Mouse (Mus musculus) Muller cell, postnatal 12 days (primary cell): ENCODE measurements around the gene Casp14.

Experiments
- DNase-seq: peaks from one replicate; pipeline ENCODE4 v3.0.0-alpha.2; 2015; ENCODE audit errors: inconsistent ontology term

Casp14 gene

GRCm38 (mm10) chr10:78718056-78718455 lies at the start of gene Casp14:
Gene Casp14, minus strand, starts transcription at chr10:78718294.
- DNase-seq: no peak

- no peak for DNase-seq
Measured at GRCm38 (mm10) chr10:78765570-78765969, 47.5 kb upstream of the Casp14 start.

- peak; percentile 38 for DNase-seq
Measured at GRCm38 (mm10) chr10:78756021-78756420, 37.9 kb upstream of the Casp14 start.

- peak; percentile 80 for DNase-seq
Measured at GRCm38 (mm10) chr10:78752452-78753191, 34.5 kb upstream of the Casp14 start, which contains the start of gene Ccdc105. Gene Ccdc105, minus strand, starts transcription at chr10:78753065.

- DNase-seq: no peak
Measured at GRCm38 (mm10) chr10:78748946-78749345, 30.9 kb upstream of the Casp14 start.

- no peak for DNase-seq
Measured at GRCm38 (mm10) chr10:78748161-78748560, 30.1 kb upstream of the Casp14 start.

- DNase-seq: peak; percentile 33
Measured at GRCm38 (mm10) chr10:78747035-78747721, 29.1 kb upstream of the Casp14 start.

- DNase-seq: no peak
Measured at GRCm38 (mm10) chr10:78745453-78746232, 27.5 kb upstream of the Casp14 start.

- DNase-seq: no peak
Measured at GRCm38 (mm10) chr10:78743721-78744120, 25.6 kb upstream of the Casp14 start.

- no peak for DNase-seq
Measured at GRCm38 (mm10) chr10:78739821-78740220, 21.7 kb upstream of the Casp14 start.

GRCm38 (mm10) chr10:78727876-78728275 lies 9.8 kb upstream of the Casp14 start:
- no peak for DNase-seq

GRCm38 (mm10) chr10:78727035-78727434 lies 8.9 kb upstream of the Casp14 start:
- DNase-seq: no peak

- DNase-seq: peak; percentile 75
Measured at GRCm38 (mm10) chr10:78723416-78723815, 5.3 kb upstream of the Casp14 start.

GRCm38 (mm10) chr10:78722654-78723053 lies 4.6 kb upstream of the Casp14 start:
- peak; percentile 80 for DNase-seq

- DNase-seq: peak; percentile 84
Measured at GRCm38 (mm10) chr10:78722036-78722435, 3.9 kb upstream of the Casp14 start.

- peak; percentile 55 for DNase-seq
Measured at GRCm38 (mm10) chr10:78716231-78716630, 1.9 kb downstream of the Casp14 start.

- DNase-seq: no peak
Measured at GRCm38 (mm10) chr10:78715156-78715555, 2.9 kb downstream of the Casp14 start.

- no peak for DNase-seq
Measured at GRCm38 (mm10) chr10:78714129-78714528, 4.0 kb downstream of the Casp14 start.

GRCm38 (mm10) chr10:78710706-78711105 lies 7.4 kb downstream of the Casp14 start:
- DNase-seq: no peak

- DNase-seq: no peak
Measured at GRCm38 (mm10) chr10:78700881-78701280, 17.2 kb downstream of the Casp14 start.

GRCm38 (mm10) chr10:78689973-78690372 lies 28.1 kb downstream of the Casp14 start:
- DNase-seq: no peak

GRCm38 (mm10) chr10:78686995-78687577 lies 31.0 kb downstream of the Casp14 start:
- no peak for DNase-seq
